ENCODE assay signal across 14 mouse cellular contexts in genomic region chr1:90442250-90443240, GRCm38 (mm10).
DNase-seq lines count a peak whose midpoint lies in the region; ATAC-seq and TF ChIP-seq lines count a peak whose summit lies in the region.
"Had no signal": no experiment of that assay in that cellular context is flagged by ENCODE, and none has a peak within 500 bp of the region (broad histone marks: within the 10 kb centered on the region; RNA-seq: fewer than 3 reads in every experiment).

No protein-coding gene starts in this region.

- H3K4me1 ChIP-seq in hindbrain, embryonic 10.5 days (replicated peaks): peaks cover 56% of the 10 kb centered on the region
- H3K4me1 ChIP-seq in hindbrain, embryonic 16.5 days (ENCODE audit: control insufficient read depth, insufficient read depth, low read depth, low read length): peaks cover 8% of the 10 kb centered on the region
- no peaks in the 10 kb centered on the region; the same call in 1 of the 2 replicates for H3K4me1 ChIP-seq in kidney, postnatal 0 days (replicated peaks; ENCODE audit: insufficient read depth, low read length)

- WGBS in hindbrain, embryonic 10.5 days: 49% methylated on average over 19 of the region's 19 CpGs
- 73% methylated on average over 19 of the region's 19 CpGs for WGBS in hindbrain, embryonic 16.5 days
- 25% methylated on average over 19 of the region's 19 CpGs for WGBS in kidney, postnatal 0 days

- H3K9ac ChIP-seq in hindbrain, embryonic 16.5 days (ENCODE audit: low read depth, low read length): no peak overlapping the region
- H3K9ac ChIP-seq in kidney, postnatal 0 days (ENCODE audit: low read depth, low read length): 0 out of 2 replicates have a peak overlapping the region, but pooled peaks have one; percentile 13

- H3K27ac ChIP-seq in hindbrain, embryonic 10.5 days: peak overlapping the region; percentile 75
- no peak overlapping the region for H3K27ac ChIP-seq in hindbrain, embryonic 16.5 days (ENCODE audit: low read depth, low read length)
- H3K27ac ChIP-seq in kidney, postnatal 0 days: peak overlapping the region; percentile 54

- no peak for ATAC-seq in hindbrain, embryonic 16.5 days
- peak; percentile 34 for ATAC-seq in kidney, postnatal 0 days (replicated peaks; ENCODE audit: low FRiP score, low read depth)

- TF ChIP-seq CTCF in kidney, postnatal 0 days (IDR thresholded peaks at IDR 0.05; ENCODE audit: low read depth): no peak

- DNase-seq in hindbrain, embryonic 10.5 days (ENCODE audit: low spot score): no peak
- DNase-seq in 3T3-L1 (ENCODE audit: low read depth, low spot score): peak; percentile 10
- peak; percentile 19 for DNase-seq in NIH3T3 (ENCODE audit: low read depth)
- DNase-seq in kidney, postnatal 0 days (ENCODE audit: low spot score): peak; percentile 61
- no peak for DNase-seq in thymus, postnatal 10 days (ENCODE audit: low spot score in 2 of 2)
- DNase-seq in left cerebral cortex, postnatal 14 days (ENCODE audit: low spot score in 2 of 2): no peak
- DNase-seq: cerebellum, adult 8-10 months; heart, adult 11 months; heart, postnatal 10 days; layer of hippocampus, adult 9-11 months; left cerebral cortex, postnatal 4 days; lung, adult 2 months; thymus, postnatal 14 days had no signal

- no peaks in the 10 kb centered on the region for H3K9me3 ChIP-seq in hindbrain, embryonic 10.5 days
- H3K9me3 ChIP-seq in hindbrain, embryonic 16.5 days (ENCODE audit: control insufficient read depth, low read length): no peaks in the 10 kb centered on the region
- no peaks in the 10 kb centered on the region for H3K9me3 ChIP-seq in kidney, postnatal 0 days (replicated peaks; ENCODE audit: low read length)

- H3K4me2 ChIP-seq in hindbrain, embryonic 16.5 days (ENCODE audit: low read length): no peak overlapping the region
- H3K4me2 ChIP-seq in kidney, postnatal 0 days (ENCODE audit: low read length): no peak overlapping the region

- no peak overlapping the region for H3K4me3 ChIP-seq in hindbrain, embryonic 10.5 days
- H3K4me3 ChIP-seq in hindbrain, embryonic 16.5 days (ENCODE audit: low read length): no peak overlapping the region
- H3K4me3 ChIP-seq in kidney, postnatal 0 days (replicated peaks; ENCODE audit: low read depth, low read length): no peak overlapping the region

- peaks cover 12% of the 10 kb centered on the region; the same call in 1 of the 2 replicates for H3K27me3 ChIP-seq in hindbrain, embryonic 10.5 days (ENCODE audit: insufficient read depth, poor library complexity, severe bottlenecking)
- H3K27me3 ChIP-seq in hindbrain, embryonic 16.5 days (replicated peaks; ENCODE audit: control insufficient read depth, insufficient read depth, low read length): no peaks in the 10 kb centered on the region; the same call in 1 of the 2 replicates
- H3K27me3 ChIP-seq in kidney, postnatal 0 days (ENCODE audit: insufficient read depth, low read length): no peaks in the 10 kb centered on the region

- no peaks in the 10 kb centered on the region for H3K36me3 ChIP-seq in hindbrain, embryonic 10.5 days
- H3K36me3 ChIP-seq in hindbrain, embryonic 16.5 days (ENCODE audit: control insufficient read depth, insufficient read depth, low read length): no peaks in the 10 kb centered on the region
- H3K36me3 ChIP-seq in kidney, postnatal 0 days (ENCODE audit: insufficient read depth, low read length): no peaks in the 10 kb centered on the region

- intact Hi-C loops in left cerebral cortex, postnatal 14 days (cut with DNase I): no loop called here

Comparison
In these comparisons a context has a peak if more than half of its experiments do, and no peak if none do; other contexts are left out.
1. DNase-seq: peak in 3T3-L1 (single experiment), NIH3T3 (single experiment) and kidney, postnatal 0 days (single experiment); none in hindbrain, embryonic 10.5 days (single experiment), thymus, postnatal 10 days (0 of 2) and left cerebral cortex, postnatal 14 days (0 of 2).